Mouse (Mus musculus) bone marrow, adult 2 months (tissue): ENCODE results near the gene Mageb3.
A peak's percentile ranks its signal among the peaks of the same experiment; 100 is the strongest.

Experiments
- CTCF ChIP-seq: fragments of 200-500 bp; IDR thresholded peaks from 2 replicates; pipeline ENCODE4 v1.5.1; 2011; ENCODE audit warnings: low read length, control low read depth; ENCODE audit not compliant: control insufficient read depth, insufficient read depth
- POLR2A ChIP-seq: fragments of 200-500 bp; IDR thresholded peaks from 2 replicates; pipeline ENCODE4 v1.6.1; 2011; ENCODE audit warnings: low read depth, mild to moderate bottlenecking, control low read depth, low read length, borderline replicate concordance; ENCODE audit not compliant: control insufficient read depth

GRCm38 (mm10) chr2:121955765-121956223, at the start of gene Mageb3, which contains the start of gene Ctdspl2:
- TF ChIP-seq CTCF (no peak), POLR2A (peak; percentile 96)
